Mouse (Mus musculus) layer of hippocampus, adult 2 months (tissue): Measurements from ENCODE around the gene Stpg1. TPM values are rescaled to one million over a fixed set of nuclear protein-coding genes. Genes with fewer than 3 reads are reported as not detected.

ENCODE experiments used
- DNase-seq, 2 experiments: peaks; one replicate each; pipeline ENCODE4 v3.0.0; 2022; ENCODE audit warnings: low spot score in 2 of 2
- H3K27ac ChIP-seq: fragments of 200-600 bp; 2 replicates; pipeline ENCODE4 v1.8.1; 2022
- H3K4me3 ChIP-seq: fragments of 200-600 bp; 2 replicates; pipeline ENCODE4 v1.8.1; 2022; ENCODE audit warnings: mild to moderate bottlenecking
- CTCF ChIP-seq: fragments of 200-600 bp; conservative IDR thresholded peaks from 2 replicates; pipeline ENCODE4 v1.8.1; 2022; ENCODE audit warnings: antibody characterized with exemption, mild to moderate bottlenecking, moderate library complexity
- total RNA-seq, 2 experiments: library from RNA; stranded (reverse); gene quantifications; 2 replicates each; pipeline ENCODE4 v1.2.3; 2021

Gene Stpg1
- total RNA-seq, 2 experiments from 2014 or later = 1.4 to 2.2 TPM

DNA sequence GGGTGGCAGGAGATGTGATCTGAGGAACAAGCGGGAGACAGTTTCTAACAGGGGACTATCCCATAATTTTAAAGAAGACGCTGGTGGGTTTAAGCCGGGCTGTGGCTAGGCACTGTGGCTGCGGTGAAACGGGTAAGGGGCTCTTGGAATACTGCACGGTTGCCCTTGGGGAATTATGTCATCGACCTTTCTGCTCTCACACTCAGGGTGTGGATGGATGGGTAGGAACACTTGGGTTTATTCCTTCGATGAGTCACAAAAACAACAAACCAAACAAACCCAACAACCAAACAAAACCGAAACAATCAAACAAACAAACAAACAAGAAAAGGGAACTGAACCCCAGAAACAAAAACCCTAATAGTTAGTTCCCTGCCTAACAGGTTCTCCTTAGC is 804 bp downstream of the Stpg1 start:
- no peak for DNase-seq
- Histone ChIP-seq H3K4me3 (peak overlapping the region; percentile 74), H3K27ac (peak overlapping the region; percentile 91)
- no peak for TF ChIP-seq CTCF

DNA sequence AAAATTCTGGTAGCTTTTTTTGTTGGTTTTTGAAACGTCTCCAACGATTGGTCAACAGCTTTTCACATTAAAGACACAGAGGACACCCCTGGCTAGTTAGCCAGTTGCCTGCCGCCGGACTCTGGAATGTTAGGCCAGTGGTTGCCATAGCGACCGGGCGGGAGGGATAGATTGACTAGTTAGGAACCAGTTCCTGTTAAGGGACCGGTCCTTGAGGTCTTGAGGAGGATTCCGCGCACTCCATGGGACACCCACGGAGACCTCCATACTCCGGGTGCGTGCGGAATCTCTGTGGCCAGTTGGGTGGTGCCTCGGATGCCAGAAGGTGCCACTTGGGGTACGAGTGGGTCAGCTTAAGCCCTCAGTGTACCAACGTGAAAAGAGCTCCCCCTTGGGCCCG is 1.2 kb downstream of the Stpg1 start:
- peak; percentile 13; the same call in 1 of the 2 replicates for TF ChIP-seq CTCF
- Histone ChIP-seq H3K4me3 (peak overlapping the region; percentile 74; the same call in 1 of the 2 replicates), H3K27ac (no peak overlapping the region)
- no peak for DNase-seq

DNA sequence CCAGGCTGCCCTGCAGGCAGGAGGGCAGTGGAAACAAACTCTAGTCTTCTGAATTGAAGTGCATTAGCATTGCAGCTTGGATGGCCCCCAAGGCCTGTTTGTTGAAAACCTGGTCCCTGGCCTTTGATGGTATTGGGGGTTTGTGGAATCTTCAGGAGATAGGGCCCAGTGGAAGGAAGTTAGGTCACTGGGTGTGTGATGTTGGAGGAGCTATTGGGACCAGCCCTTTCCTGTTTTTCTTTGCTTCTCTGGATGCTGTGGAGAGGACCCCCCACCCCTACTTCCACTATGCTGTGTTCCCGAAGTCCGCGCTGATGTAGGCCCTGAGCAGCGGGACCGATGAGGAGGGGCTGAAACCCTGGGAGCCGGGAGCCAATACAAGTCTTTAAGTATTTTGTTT is 3.5 kb downstream of the Stpg1 start:
- no peak overlapping the region for H3K27ac ChIP-seq
- no peak for TF ChIP-seq CTCF
- DNase-seq = no peak
- no peak overlapping the region for H3K4me3 ChIP-seq

DNA sequence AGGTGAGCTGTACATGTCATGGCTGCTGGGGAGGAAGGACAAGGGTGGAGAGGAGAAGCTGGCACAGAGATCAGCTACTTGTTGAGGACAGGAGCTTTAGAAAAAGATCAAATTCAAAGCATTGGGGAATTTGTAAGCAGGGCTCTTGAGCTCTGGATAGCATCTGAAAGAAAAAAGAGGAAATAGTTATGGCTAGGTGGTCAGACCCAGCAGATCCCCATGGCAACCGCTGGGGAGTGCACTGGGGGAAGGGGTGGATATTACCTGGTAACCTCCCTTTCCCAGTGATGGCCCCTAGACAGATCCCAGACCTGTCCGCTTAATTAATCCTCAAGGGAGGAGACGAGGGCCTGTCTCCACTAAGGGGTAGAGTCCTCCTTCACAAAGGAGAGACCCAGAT is 5.2 kb downstream of the Stpg1 start:
- no peak for DNase-seq
- no peak for TF ChIP-seq CTCF
- Histone ChIP-seq H3K27ac (no peak overlapping the region), H3K4me3 (no peak overlapping the region)

DNA sequence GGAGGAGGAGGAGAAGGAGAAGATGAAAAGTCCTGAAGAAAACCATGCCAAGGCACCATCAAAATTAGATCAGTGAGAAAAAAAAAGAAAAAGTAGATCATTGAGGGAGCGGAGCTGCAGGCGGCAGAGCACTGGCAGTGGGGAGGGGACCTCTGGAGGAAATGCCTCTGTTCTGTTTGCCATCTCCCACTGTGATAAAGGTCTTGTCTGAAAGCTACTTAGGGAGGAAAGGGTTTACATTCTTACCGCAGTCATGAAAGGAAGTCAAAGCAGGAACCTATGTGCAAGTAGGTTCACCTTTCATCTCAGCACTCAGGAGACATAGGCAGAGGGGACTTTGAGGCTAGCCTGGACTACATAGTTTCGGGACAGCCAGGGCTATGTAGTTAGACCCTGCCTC is 7.0 kb downstream of the Stpg1 start:
- H3K4me3 ChIP-seq = no peak overlapping the region
- no peak for TF ChIP-seq CTCF
- DNase-seq = no peak
- H3K27ac ChIP-seq = no peak overlapping the region

DNA sequence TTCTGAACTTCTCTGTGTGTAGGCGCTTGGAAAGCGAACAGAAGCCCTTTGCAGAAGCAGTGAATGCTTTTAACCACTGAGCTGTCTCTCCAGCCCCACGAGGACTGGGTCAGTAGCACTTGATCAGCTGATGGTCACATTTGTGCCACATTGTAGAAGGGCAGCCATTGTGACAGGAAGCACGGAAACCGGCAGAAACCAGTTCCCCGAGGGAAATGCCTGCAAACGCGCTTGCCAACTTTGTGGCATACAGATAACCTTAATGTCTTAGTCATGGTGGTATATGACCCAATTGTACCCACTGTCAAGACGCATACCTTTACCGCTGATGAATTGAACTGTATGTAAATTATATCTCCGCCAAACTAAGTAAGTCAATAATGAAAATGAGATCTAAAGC is 11.2 kb downstream of the Stpg1 start:
- Histone ChIP-seq H3K4me3 (no peak overlapping the region), H3K27ac (no peak overlapping the region)
- no peak for DNase-seq
- no peak for TF ChIP-seq CTCF

DNA sequence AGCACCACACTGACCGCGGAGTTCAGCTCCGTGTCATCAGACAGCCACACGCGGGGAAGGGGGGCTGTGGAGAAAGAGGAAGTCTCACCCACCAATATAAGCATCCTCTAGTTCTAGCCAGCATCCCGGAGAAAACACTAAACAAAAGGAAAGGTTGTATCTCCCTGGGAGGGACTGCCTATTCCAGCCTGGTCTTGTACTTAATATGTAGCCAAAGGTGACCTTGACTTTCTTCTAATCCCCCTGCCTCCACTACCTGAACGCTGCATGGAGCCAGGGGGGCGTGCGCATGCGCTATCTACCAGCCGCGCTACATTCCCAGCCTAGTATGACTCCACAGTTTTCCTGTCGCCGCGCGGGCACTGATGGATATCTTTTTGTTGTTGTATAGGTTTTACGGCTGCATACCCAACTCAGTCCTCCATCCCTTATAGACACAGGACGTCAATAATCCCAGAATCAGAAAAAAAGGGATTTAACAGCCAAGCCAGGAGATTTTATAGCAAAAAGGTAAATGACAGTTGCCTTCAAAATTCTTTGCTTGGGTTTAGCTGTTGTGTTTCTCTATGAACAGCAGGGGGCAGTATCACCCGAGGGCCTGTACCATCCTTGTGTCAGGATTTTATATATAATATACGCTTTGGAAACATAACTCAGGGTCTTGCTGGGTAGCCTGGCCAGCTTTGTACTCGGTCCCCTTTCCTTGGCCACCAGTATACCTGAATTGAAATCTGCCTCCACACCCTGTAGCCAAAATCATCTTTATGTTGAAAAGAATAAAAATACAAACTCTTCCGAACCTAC is 13.2 kb downstream of the Stpg1 start:
- Histone ChIP-seq H3K27ac (peak overlapping the region; percentile 73), H3K4me3 (peak overlapping the region; percentile 50)
- peak; percentile 80 for TF ChIP-seq CTCF
- DNase-seq = peak; percentile 47 to 66

DNA sequence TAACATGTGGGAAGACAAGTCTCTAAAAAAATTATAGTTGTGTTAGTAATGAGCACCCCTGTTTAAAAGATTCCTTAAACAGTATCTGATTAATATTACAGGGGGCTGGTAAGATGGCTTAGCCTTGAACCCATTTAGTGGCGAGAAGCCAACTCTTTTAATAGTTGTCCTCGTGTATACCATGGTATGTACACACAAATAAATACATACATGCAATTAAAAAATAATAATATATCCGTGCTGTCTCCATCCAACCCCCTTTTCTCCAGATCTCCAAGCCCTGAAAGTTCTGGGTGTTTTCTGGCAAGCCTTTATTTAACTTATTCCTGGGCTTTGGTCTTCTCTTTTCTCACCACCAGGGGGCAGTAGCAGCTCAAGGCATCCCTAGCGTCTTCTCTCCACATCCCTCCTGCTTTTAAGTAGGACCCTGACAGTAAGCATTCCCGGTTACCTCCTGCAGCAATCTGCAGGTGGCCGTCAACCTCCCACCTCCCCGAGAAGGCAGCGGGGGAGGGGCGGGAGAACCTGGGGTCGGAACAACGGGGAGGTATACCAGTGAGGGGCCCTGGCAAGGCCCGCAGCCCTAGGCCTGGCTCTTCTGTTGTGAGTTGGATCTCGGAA is 13.9 kb downstream of the Stpg1 start:
- peak; percentile 62 to 77 for DNase-seq
- Histone ChIP-seq H3K27ac (no peak overlapping the region), H3K4me3 (no peak overlapping the region)
- peak; percentile 90 for TF ChIP-seq CTCF

DNA sequence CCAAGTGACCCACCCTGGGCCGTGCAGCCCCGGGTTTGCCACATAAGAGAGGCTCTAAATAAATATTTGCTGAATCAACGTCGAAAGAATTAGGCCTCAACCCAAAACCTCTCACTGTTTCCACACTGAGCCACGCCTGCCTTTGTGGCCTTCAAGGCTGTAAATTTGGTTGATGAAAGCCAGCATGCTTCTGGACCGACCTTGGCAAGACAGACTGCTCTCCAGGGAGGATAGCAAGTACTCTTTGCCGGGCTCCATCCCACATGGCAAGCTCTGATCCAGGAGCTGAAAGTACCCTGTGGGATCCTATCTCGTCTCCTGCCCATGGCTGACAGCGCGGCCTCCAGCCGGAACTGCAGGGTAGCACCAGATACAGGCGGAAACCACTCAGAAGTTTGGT is 14.9 kb downstream of the Stpg1 start:
- no peak overlapping the region for H3K27ac ChIP-seq
- TF ChIP-seq CTCF = no peak
- no peak overlapping the region for H3K4me3 ChIP-seq
- no peak for DNase-seq

DNA sequence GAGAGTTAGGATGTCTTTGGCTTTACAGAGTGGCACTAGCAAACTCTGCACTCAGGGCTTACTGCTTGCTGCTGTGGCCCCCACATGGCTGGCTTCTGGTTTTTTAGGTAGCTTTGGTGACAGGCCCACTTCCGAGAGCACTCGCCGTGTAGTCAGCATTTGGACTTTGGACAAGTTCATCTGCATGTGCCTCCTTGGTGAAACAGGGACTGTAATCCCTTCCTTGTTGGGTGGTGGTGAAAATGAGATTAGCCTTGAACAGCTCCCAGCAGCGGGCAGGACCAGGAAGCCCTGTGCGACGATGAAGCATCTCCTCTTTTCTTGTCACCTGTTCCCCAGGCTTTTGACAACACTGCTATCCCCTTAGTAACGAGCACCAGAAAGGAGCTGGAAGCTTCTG is 19.3 kb downstream of the Stpg1 start:
- no peak for DNase-seq
- H3K4me3 ChIP-seq = no peak overlapping the region
- TF ChIP-seq CTCF = no peak
- H3K27ac ChIP-seq = no peak overlapping the region

DNA sequence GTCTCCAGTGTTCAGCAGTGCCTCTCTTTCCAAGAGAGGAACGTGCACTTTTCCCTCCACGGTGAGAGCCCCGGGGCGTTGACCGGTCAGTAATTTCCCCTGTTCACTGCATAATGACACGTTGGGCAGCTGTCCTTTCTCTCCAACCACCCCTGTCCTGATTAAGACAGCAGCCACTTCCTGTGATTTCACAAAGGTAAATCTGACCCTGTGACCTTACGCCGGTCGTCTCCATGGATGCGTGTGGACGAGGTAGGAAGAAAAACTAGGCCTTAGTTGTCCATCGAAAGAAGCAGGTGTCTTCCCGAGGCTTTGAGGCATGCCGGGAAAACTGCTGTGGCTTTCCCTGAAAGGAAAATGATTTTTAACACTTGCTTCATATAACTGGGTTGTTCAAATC is 20.3 kb downstream of the Stpg1 start:
- no peak for DNase-seq
- Histone ChIP-seq H3K27ac (no peak overlapping the region), H3K4me3 (no peak overlapping the region)
- no peak for TF ChIP-seq CTCF

DNA sequence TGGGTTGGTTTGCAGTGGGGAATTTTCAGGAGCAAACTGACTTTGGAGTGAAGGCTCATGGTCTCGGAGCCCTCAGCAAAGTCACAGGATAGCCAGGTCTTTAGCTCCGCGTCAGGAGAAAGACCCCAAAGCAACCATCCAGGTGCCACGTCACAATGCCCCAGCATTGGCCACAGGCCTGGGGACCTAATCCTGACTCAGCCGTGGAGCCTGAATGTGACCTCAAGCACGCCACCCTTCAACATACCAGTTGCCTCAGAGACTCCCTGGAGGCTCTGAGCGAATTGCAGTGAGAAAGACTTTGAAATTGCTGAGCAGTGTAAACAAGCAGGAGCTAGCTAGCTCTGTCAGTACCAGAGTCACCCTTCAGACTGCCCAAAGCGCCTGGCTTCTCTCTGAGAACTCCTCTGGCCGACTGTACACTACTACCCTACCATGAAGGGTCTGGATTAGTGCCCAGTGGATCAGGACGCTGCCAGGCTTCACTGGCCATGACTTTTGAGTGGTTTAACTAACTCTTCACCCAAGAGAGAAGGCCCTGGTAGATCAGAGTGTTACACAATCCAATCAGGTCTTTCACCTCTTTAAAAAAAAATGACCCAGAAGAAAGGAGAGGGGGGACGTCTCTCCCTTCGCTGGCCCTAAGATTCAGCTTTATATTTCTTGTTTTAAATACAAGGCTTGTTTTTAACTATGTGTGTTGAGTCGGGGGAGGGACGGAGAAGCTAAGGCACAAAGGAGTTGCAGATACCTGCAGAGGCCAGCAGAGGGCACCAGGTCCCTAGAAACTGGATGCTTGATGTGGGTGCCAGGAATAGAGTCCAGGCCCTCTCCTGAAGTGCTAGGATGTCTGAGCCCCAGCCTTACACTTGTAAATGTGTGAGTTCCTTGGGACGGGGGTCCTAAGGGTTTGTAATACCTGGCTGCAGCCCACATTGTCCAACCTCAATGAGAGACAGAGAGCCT is 22.0 kb downstream of the Stpg1 start:
- Histone ChIP-seq H3K4me3 (no peak overlapping the region), H3K27ac (no peak overlapping the region)
- DNase-seq = no peak
- peak; percentile 81 for TF ChIP-seq CTCF

DNA sequence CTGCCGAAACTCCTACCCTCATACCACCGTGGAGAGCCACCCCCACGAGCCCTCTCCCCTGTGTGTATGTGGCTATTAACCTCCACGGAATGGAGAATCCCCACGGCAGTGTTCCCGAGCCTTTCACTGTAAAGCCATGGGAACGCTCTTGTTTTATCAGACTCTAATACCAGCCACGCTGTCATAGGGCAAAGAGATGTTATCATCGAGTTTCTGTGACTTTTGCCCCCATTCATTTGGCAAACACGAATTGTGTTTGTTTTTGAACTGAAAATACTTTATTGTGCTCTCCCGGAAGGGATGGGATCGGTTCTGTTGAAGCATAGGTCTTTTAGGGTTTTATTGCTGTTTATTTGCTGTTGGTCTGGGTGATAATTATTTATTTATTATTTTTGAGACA is 23.5 kb downstream of the Stpg1 start:
- no peak overlapping the region for H3K4me3 ChIP-seq
- TF ChIP-seq CTCF = no peak
- no peak for DNase-seq
- H3K27ac ChIP-seq = no peak overlapping the region
